Mouse (Mus musculus): ENCODE measurements at regions not wholly inside any gene's neighbourhood (a gene's known extent, or its start where the extent isn't known, plus 50 kb on each side); places are given as distances from the start of the nearest gene placed in this dataset.

GRCm38 (mm10) chr4:137138127-137138526 is 89.5 kb upstream of the Zbtb40 start:
- TF ChIP-seq CTCF (IDR thresholded peaks at IDR 0.05; ENCODE audit: extremely low read depth, insufficient read depth, insufficient read length, insufficient replicate concordance): no peak
- TF ChIP-seq POLR2A (IDR thresholded peaks at IDR 0.05; ENCODE audit: low read depth, low read length): no peak

Data from spleen, adult 2 months (tissue).